Mouse (Mus musculus) E14TG2a.4 (cell line): ENCODE data around the gene Nup133.
A peak's percentile ranks its signal among the peaks of the same experiment; 100 is the strongest.

Experiments
- H3K27me3 ChIP-seq: 2 replicates; pipeline ENCODE4 v1.6.1; 2014; ENCODE audit warnings: low read length, control low read depth; ENCODE audit not compliant: insufficient read depth
- H3K36me3 ChIP-seq: 2 replicates; pipeline ENCODE4 v1.6.1; 2014; ENCODE audit warnings: low read length, control low read depth; ENCODE audit not compliant: insufficient read depth
- H3K4me1 ChIP-seq: replicated peaks from 2 replicates; pipeline ENCODE4 v1.6.1; 2014; ENCODE audit warnings: low read depth, low read length, control low read depth
- H3K4me3 ChIP-seq: replicated peaks from 2 replicates; pipeline ENCODE4 v1.5.1; 2014; ENCODE audit warnings: mild to moderate bottlenecking, low read length
- H3K9me3 ChIP-seq: 2 replicates; pipeline ENCODE4 v1.6.1; 2014; ENCODE audit warnings: low read length, control low read depth
- CTCF ChIP-seq: conservative IDR thresholded peaks from 2 replicates; pipeline ENCODE4 v1.5.1; 2014; ENCODE audit warnings: low read length
- NANOG ChIP-seq: IDR thresholded peaks from 2 replicates; pipeline ENCODE4 v1.6.1; 2014; ENCODE audit warnings: borderline replicate concordance, low read length, mixed read lengths
- POU5F1 ChIP-seq: IDR thresholded peaks from 2 replicates; pipeline ENCODE4 v1.6.1; 2014; ENCODE audit warnings: low read length, borderline replicate concordance

Nup133 gene

DNA sequence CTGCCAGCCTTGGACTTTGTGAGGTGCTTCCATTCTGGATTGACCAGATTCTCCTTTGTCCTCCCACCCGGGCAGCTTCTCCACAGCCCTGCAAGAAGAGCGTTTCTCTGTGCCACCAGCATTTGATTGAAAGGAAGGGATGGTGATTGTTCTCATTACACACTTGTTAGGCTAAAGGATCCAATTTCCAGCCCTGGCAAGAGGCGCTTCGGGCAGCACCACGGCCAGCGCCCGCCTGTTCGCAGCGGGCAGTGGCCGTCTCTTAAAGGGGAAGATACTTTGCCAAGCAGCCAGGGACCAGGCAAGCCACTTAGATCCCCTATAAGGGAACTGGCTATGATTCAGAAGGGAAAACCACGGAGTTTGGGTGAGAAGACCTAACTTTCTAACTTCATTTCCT, 57.8 kb downstream of the Nup133 start:
- Histone ChIP-seq H3K4me1 (peaks cover 32% of the 10 kb centered on the region), H3K27me3 (peaks cover 63% of the 10 kb centered on the region), H3K36me3 (no peaks in the 10 kb centered on the region), H3K9me3 (no peaks in the 10 kb centered on the region), H3K4me3 (peak overlapping the region; percentile 74)
- TF ChIP-seq NANOG, result no peak
- TF ChIP-seq POU5F1, result no peak
- no peak for TF ChIP-seq CTCF

GRCm38 (mm10) chr8:123889797-123890196, 59.3 kb downstream of the Nup133 start:
- H3K27me3 ChIP-seq, result peaks cover 71% of the 10 kb centered on the region
- no peak overlapping the region for H3K4me3 ChIP-seq
- TF ChIP-seq NANOG (no peak), CTCF (no peak), POU5F1 (no peak)

GRCm38 (mm10) chr8:123887956-123888355, 61.1 kb downstream of the Nup133 start:
- H3K36me3 ChIP-seq, result no peaks in the 10 kb centered on the region
- peaks cover 26% of the 10 kb centered on the region for H3K4me1 ChIP-seq
- TF ChIP-seq NANOG (no peak), CTCF (no peak), POU5F1 (no peak)
- H3K4me3 ChIP-seq, result no peak overlapping the region
- peaks cover 68% of the 10 kb centered on the region for H3K27me3 ChIP-seq
- no peaks in the 10 kb centered on the region for H3K9me3 ChIP-seq

More at GRCm38 (mm10) chr8:123889797-123890196, 59.3 kb downstream of the Nup133 start:
- H3K36me3 ChIP-seq, result no peaks in the 10 kb centered on the region
- no peaks in the 10 kb centered on the region for H3K9me3 ChIP-seq
- H3K4me1 ChIP-seq, result peaks cover 34% of the 10 kb centered on the region

DNA sequence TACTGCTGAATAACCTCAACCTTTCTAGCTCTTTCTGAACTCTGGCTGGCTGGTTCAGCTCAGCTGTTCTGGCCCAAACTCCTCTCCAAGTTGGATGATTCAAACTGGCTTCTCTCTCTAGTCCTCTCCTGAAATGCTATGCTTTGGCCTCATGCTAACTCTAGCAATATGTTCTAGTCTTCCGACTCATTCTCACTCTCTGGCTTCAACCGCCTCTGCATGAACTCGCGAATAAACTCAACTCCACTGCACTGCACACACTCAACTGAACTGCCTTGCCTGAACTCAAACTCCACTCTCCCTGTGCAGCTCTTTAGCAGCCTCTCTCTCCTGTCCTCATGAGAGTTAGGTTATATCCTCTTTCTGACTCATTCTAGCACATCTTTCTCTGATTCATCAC, 61.9 kb downstream of the Nup133 start:
- no peak overlapping the region for H3K4me3 ChIP-seq
- TF ChIP-seq NANOG, result no peak
- no peak for TF ChIP-seq POU5F1
- no peak for TF ChIP-seq CTCF

DNA sequence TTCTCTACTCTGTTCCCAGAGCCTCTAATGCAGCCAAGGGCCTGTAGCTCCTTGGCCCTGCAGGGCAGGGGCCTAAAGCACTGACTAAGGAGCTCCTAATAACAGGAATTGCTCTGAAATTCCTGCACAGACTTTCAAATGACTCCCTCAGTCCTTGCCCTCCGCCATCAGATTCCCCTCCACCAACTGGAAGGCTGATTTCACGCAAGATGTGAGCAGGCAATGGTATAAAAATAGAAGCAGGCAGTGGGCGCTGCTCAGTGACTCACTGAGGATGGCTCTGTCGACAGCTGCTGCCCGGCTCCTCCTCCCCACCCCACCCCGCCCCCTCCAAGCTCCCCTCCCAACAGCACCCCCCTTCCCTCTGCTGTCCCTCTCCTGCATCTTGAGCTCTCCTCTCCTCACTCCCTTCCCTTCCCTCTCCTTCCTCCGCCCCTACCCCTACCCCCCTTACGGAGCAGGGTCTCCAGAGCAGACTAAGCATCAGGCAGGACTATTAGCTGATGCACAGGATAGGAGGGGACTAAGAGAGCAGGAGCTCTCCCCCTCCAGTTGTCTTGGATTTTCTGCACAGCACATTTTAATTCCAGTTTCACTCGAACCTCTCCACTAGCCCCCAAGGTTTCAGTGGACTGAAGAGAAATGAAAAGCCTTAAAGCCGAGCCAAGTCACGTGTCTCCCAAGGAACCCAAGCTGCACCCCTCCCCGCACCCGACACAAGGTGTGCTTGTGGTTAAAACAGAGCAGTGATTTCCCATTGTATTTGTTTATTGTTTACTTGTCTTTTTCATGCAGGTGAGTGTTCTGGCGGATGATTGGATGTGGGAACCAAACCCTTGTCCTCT, 64.1 kb downstream of the Nup133 start:
- H3K27me3 ChIP-seq, result peaks cover 40% of the 10 kb centered on the region
- no peak overlapping the region for H3K4me3 ChIP-seq
- peaks cover 10% of the 10 kb centered on the region for H3K4me1 ChIP-seq
- H3K36me3 ChIP-seq, result no peaks in the 10 kb centered on the region
- no peaks in the 10 kb centered on the region for H3K9me3 ChIP-seq
- TF ChIP-seq POU5F1, result no peak
- no peak for TF ChIP-seq NANOG
- TF ChIP-seq CTCF, result no peak

More for the DNA sequence above, 61.9 kb downstream of the Nup133 start:
- H3K9me3 ChIP-seq, result no peaks in the 10 kb centered on the region
- peaks cover 18% of the 10 kb centered on the region for H3K4me1 ChIP-seq
- no peaks in the 10 kb centered on the region for H3K36me3 ChIP-seq
- H3K27me3 ChIP-seq, result peaks cover 60% of the 10 kb centered on the region

- no peak overlapping the region for H3K4me3 ChIP-seq
- peaks cover 40% of the 10 kb centered on the region for H3K27me3 ChIP-seq
- H3K36me3 ChIP-seq, result no peaks in the 10 kb centered on the region
- H3K4me1 ChIP-seq, result peaks cover 10% of the 10 kb centered on the region
- no peak for TF ChIP-seq POU5F1
- TF ChIP-seq NANOG, result no peak
- no peak for TF ChIP-seq CTCF
- no peaks in the 10 kb centered on the region for H3K9me3 ChIP-seq
Measured at GRCm38 (mm10) chr8:123883094-123883493, 66.0 kb downstream of the Nup133 start.

- H3K27me3 ChIP-seq, result peaks cover 40% of the 10 kb centered on the region
- no peaks in the 10 kb centered on the region for H3K36me3 ChIP-seq
- no peaks in the 10 kb centered on the region for H3K9me3 ChIP-seq
- peaks cover 10% of the 10 kb centered on the region for H3K4me1 ChIP-seq
- TF ChIP-seq CTCF (no peak), NANOG (no peak), POU5F1 (no peak)
- no peak overlapping the region for H3K4me3 ChIP-seq
Measured at GRCm38 (mm10) chr8:123882412-123882811, 66.7 kb downstream of the Nup133 start.

DNA sequence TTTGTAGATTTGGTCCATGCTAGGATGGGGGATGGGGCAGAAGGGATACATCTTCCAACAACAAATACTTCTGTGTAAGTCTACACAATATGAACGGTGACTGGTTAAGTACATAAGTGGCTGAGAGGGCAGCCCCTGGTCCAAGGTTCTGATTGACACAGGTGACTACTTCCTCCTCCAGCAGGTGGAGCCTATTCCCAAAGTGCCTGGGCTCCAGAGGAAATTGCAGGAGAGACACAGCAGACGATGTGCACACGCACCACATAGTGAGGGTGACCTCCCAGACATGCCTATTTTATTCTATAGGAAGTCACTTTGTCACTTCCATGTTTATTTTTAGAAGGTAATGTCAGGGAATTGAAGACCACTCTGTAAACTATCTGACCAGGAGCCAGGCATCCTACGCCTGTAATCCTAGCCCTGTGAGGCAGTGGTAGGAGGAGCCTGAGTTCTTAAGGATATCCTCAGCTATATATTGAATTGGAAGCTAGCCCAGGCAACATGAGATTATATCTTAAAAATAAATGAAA, 68.2 kb downstream of the Nup133 start:
- no peaks in the 10 kb centered on the region for H3K9me3 ChIP-seq
- H3K4me1 ChIP-seq, result peaks cover 10% of the 10 kb centered on the region
- no peak overlapping the region for H3K4me3 ChIP-seq
- TF ChIP-seq NANOG (no peak), CTCF (no peak), POU5F1 (no peak)
- H3K36me3 ChIP-seq, result no peaks in the 10 kb centered on the region
- peaks cover 34% of the 10 kb centered on the region for H3K27me3 ChIP-seq

- Histone ChIP-seq H3K36me3 (no peaks in the 10 kb centered on the region), H3K27me3 (peaks cover 29% of the 10 kb centered on the region), H3K9me3 (no peaks in the 10 kb centered on the region), H3K4me1 (peaks cover 10% of the 10 kb centered on the region), H3K4me3 (no peak overlapping the region)
- no peak for TF ChIP-seq POU5F1
- TF ChIP-seq CTCF, result no peak
- no peak for TF ChIP-seq NANOG
Measured at GRCm38 (mm10) chr8:123880271-123880670, 68.8 kb downstream of the Nup133 start.
